Comparison of ENCODE assay signal across 8 mouse cellular contexts in genomic region chr11:3453467-3453866, GRCm38 (mm10). TPM values are rescaled to one million over a fixed set of nuclear protein-coding genes. Genes with fewer than 3 reads are reported as not detected.
DNase-seq lines count a peak whose midpoint lies in the region; ATAC-seq and TF ChIP-seq lines count a peak whose summit lies in the region.

No protein-coding gene starts in this region.

- peak overlapping the region; percentile 67 for H3K4me2 ChIP-seq in heart, embryonic 11.5 days
- peak overlapping the region; percentile 81 for H3K4me2 ChIP-seq in heart, embryonic 15.5 days
- H3K4me2 ChIP-seq in limb, embryonic 12.5 days = peak overlapping the region; percentile 71
- H3K4me2 ChIP-seq in neural tube, embryonic 14.5 days (ENCODE audit: low read depth, low read length) = peak overlapping the region; percentile 75

- no peak for TF ChIP-seq CTCF in bone marrow macrophage, adult 2 months (IDR thresholded peaks at IDR 0.05; ENCODE audit: low read depth, low read length)

- intact Hi-C loops in heart, postnatal 14 days (cut with DNase I) = loop anchor here (2.0 to 5.0 kb wide), 3 partner anchors 46 to 116 kb away; partner anchors contain the start of gene Limk2

- peaks cover 12% of the 10 kb centered on the region; the same call in 1 of the 2 replicates for H3K4me1 ChIP-seq in heart, embryonic 11.5 days (ENCODE audit: control insufficient read depth, insufficient read depth, low read length)
- peaks cover 14% of the 10 kb centered on the region for H3K4me1 ChIP-seq in bone marrow macrophage, adult 2 months (ENCODE audit: control insufficient read depth, insufficient read depth, low read length)
- peaks cover 18% of the 10 kb centered on the region for H3K4me1 ChIP-seq in heart, embryonic 15.5 days (replicated peaks)
- H3K4me1 ChIP-seq in limb, embryonic 12.5 days (replicated peaks) = peaks cover 18% of the 10 kb centered on the region
- H3K4me1 ChIP-seq in neural tube, embryonic 14.5 days (ENCODE audit: control insufficient read depth, insufficient read depth, low read length) = peaks cover 22% of the 10 kb centered on the region

- no peak for TF ChIP-seq POLR2A in bone marrow macrophage, adult 2 months (IDR thresholded peaks at IDR 0.05; ENCODE audit: borderline replicate concordance, low read depth, low read length)

- H3K27ac ChIP-seq in heart, embryonic 11.5 days (ENCODE audit: low read depth, low read length) = no peak overlapping the region
- no peak overlapping the region for H3K27ac ChIP-seq in bone marrow macrophage, adult 2 months (ENCODE audit: insufficient read depth, low read depth, low read length)
- no peak overlapping the region for H3K27ac ChIP-seq in heart, embryonic 15.5 days
- H3K27ac ChIP-seq in limb, embryonic 12.5 days = no peak overlapping the region
- no peak overlapping the region for H3K27ac ChIP-seq in neural tube, embryonic 14.5 days (ENCODE audit: low read depth, low read length)

- no peak for ATAC-seq in heart, embryonic 11.5 days (replicated peaks; ENCODE audit: insufficient number of reproducible peaks, low FRiP score, low TSS enrichment)
- ATAC-seq in heart, embryonic 15.5 days (replicated peaks; ENCODE audit: insufficient number of reproducible peaks, insufficient read depth, low FRiP score, low read depth) = no peak
- no peak for ATAC-seq in limb, embryonic 12.5 days (ENCODE audit: insufficient number of reproducible peaks, insufficient read depth, low FRiP score, low TSS enrichment, low read depth)
- ATAC-seq in neural tube, embryonic 14.5 days (ENCODE audit: low read depth) = no peak

- no peak for DNase-seq in heart, postnatal 14 days
- DNase-seq in adrenal gland, postnatal 36 days = no peak
- DNase-seq in urinary bladder, postnatal 25 days (ENCODE audit: low spot score) = no peak

- WGBS in heart, embryonic 11.5 days (ENCODE audit: insufficient replicate concordance) = 61% methylated on average over 6 of the region's 6 CpGs
- 60% methylated on average over 6 of the region's 6 CpGs for WGBS in heart, embryonic 15.5 days
- WGBS in limb, embryonic 12.5 days = 80% methylated on average over 6 of the region's 6 CpGs
- 76% methylated on average over 6 of the region's 6 CpGs for whole genome bisulfite sequencing in neural tube, embryonic 14.5 days

- peak overlapping the region; percentile 85; the same call in 1 of the 2 replicates for H3K4me3 ChIP-seq in heart, embryonic 11.5 days (ENCODE audit: low read depth, low read length)
- H3K4me3 ChIP-seq in bone marrow macrophage, adult 2 months (ENCODE audit: insufficient read depth, low read length) = peak overlapping the region; percentile 20; the same call in 1 of the 2 replicates
- H3K4me3 ChIP-seq in heart, embryonic 15.5 days = peak overlapping the region; percentile 65
- no peak overlapping the region; the same call in 1 of the 2 replicates for H3K4me3 ChIP-seq in limb, embryonic 12.5 days (replicated peaks)
- peak overlapping the region; percentile 88; the same call in 1 of the 2 replicates for H3K4me3 ChIP-seq in neural tube, embryonic 14.5 days (ENCODE audit: low read depth, low read length)

- H3K9ac ChIP-seq in heart, embryonic 11.5 days (ENCODE audit: low read depth, low read length) = no peak overlapping the region
- 0 out of 2 replicates have a peak overlapping the region, but pooled peaks have one; percentile 22 for H3K9ac ChIP-seq in heart, embryonic 15.5 days
- H3K9ac ChIP-seq in limb, embryonic 12.5 days (replicated peaks) = no peak overlapping the region
- no peak overlapping the region; the same call in 1 of the 2 replicates for H3K9ac ChIP-seq in neural tube, embryonic 14.5 days (replicated peaks; ENCODE audit: low read depth, low read length)

- no peaks in the 10 kb centered on the region for H3K27me3 ChIP-seq in heart, embryonic 11.5 days (ENCODE audit: control insufficient read depth, insufficient read depth, low read length)
- no peaks in the 10 kb centered on the region for H3K27me3 ChIP-seq in heart, embryonic 15.5 days
- no peaks in the 10 kb centered on the region for H3K27me3 ChIP-seq in limb, embryonic 12.5 days
- no peaks in the 10 kb centered on the region for H3K27me3 ChIP-seq in neural tube, embryonic 14.5 days (ENCODE audit: control insufficient read depth, insufficient read depth, low read length)

- H3K9me3 ChIP-seq in heart, embryonic 11.5 days (replicated peaks; ENCODE audit: control insufficient read depth, low read length) = no peaks in the 10 kb centered on the region
- H3K9me3 ChIP-seq in heart, embryonic 15.5 days (replicated peaks) = no peaks in the 10 kb centered on the region
- H3K9me3 ChIP-seq in limb, embryonic 12.5 days = no peaks in the 10 kb centered on the region
- no peaks in the 10 kb centered on the region for H3K9me3 ChIP-seq in neural tube, embryonic 14.5 days (ENCODE audit: control insufficient read depth, low read length)

- no peaks in the 10 kb centered on the region; the same call in 1 of the 2 replicates for H3K36me3 ChIP-seq in heart, embryonic 11.5 days (ENCODE audit: control insufficient read depth, insufficient read depth, low read length)
- H3K36me3 ChIP-seq in heart, embryonic 15.5 days = no peaks in the 10 kb centered on the region
- peaks cover 13% of the 10 kb centered on the region; the same call in 1 of the 2 replicates for H3K36me3 ChIP-seq in limb, embryonic 12.5 days
- H3K36me3 ChIP-seq in neural tube, embryonic 14.5 days (ENCODE audit: control insufficient read depth, insufficient read depth, low read length) = no peaks in the 10 kb centered on the region; the same call in 1 of the 2 replicates

RNA-seq across cellular contexts. Expression of gene Rnf185, which starts 1.3 kb away (rescaled TPM):
- 27.5 and 31.4 TPM in 2 replicates for polyA plus RNA-seq in heart, embryonic 11.5 days (2014; fragmentation: Nextera tagmentation; extraction: Ambion mirVana)
- 10 to 100 TPM; 22.6 to 23.0 TPM for total RNA-seq in heart, postnatal 14 days (2021)
- 22.3 and 24.3 TPM in 2 replicates for polyA plus RNA-seq in bone marrow macrophage, adult 2 months (2012; ENCODE audit: insufficient read depth, insufficient read length, missing spikeins)
- polyA plus RNA-seq in heart, embryonic 15.5 days (2015; fragmentation: Nextera tagmentation; extraction: Ambion mirVana) = 25.9 and 30.2 TPM in 2 replicates
- polyA plus RNA-seq in limb, embryonic 12.5 days (2016; fragmentation: Nextera tagmentation; extraction: Ambion mirVana) = 35.4 and 36.8 TPM in 2 replicates
- polyA plus RNA-seq in neural tube, embryonic 14.5 days (2014; fragmentation: Nextera tagmentation; extraction: Ambion mirVana) = 45.7 and 47.1 TPM in 2 replicates
- 10 to 100 TPM; 30.8 to 42.9 TPM for total RNA-seq in adrenal gland, postnatal 36 days (2021)

RNA-seq across cellular contexts. Expression of gene Pla2g3, which starts 34.6 kb away (rescaled TPM):
- 0.26 and 0.39 TPM in 2 replicates for polyA plus RNA-seq in heart, embryonic 11.5 days (2014; fragmentation: Nextera tagmentation; extraction: Ambion mirVana)
- under 1 TPM; 0.10 to 0.22 TPM for total RNA-seq in heart, postnatal 14 days (2021)
- not detected in 2 replicates for polyA plus RNA-seq in bone marrow macrophage, adult 2 months (2012; ENCODE audit: insufficient read depth, insufficient read length, missing spikeins)
- polyA plus RNA-seq in heart, embryonic 15.5 days (2015; fragmentation: Nextera tagmentation; extraction: Ambion mirVana) = 0.10 and 0.28 TPM in 2 replicates
- polyA plus RNA-seq in limb, embryonic 12.5 days (2016; fragmentation: Nextera tagmentation; extraction: Ambion mirVana) = 0.45 and 0.53 TPM in 2 replicates
- polyA plus RNA-seq in neural tube, embryonic 14.5 days (2014; fragmentation: Nextera tagmentation; extraction: Ambion mirVana) = 0.97 and 2.2 TPM in 2 replicates
- under 1 TPM in 1 of 2 experiments, not detected in 1; 0.20 TPM for total RNA-seq in adrenal gland, postnatal 36 days (2021)

RNA-seq across cellular contexts. Expression of gene Limk2, which starts 44.5 kb away (rescaled TPM):
- polyA plus RNA-seq in heart, embryonic 11.5 days (2014; fragmentation: Nextera tagmentation; extraction: Ambion mirVana) = 61.8 and 72.3 TPM in 2 replicates
- 10 to 100 TPM; 21.6 to 24.9 TPM for total RNA-seq in heart, postnatal 14 days (2021)
- 20.8 and 20.9 TPM in 2 replicates for polyA plus RNA-seq in bone marrow macrophage, adult 2 months (2012; ENCODE audit: insufficient read depth, insufficient read length, missing spikeins)
- 42.3 and 54.6 TPM in 2 replicates for polyA plus RNA-seq in heart, embryonic 15.5 days (2015; fragmentation: Nextera tagmentation; extraction: Ambion mirVana)
- polyA plus RNA-seq in limb, embryonic 12.5 days (2016; fragmentation: Nextera tagmentation; extraction: Ambion mirVana) = 58.5 and 62.3 TPM in 2 replicates
- polyA plus RNA-seq in neural tube, embryonic 14.5 days (2014; fragmentation: Nextera tagmentation; extraction: Ambion mirVana) = 161 and 166 TPM in 2 replicates
- total RNA-seq in adrenal gland, postnatal 36 days (2021) = 10 to 100 TPM; 15.6 to 25.4 TPM

RNA-seq across cellular contexts. Expression of gene Inpp5j, which starts 51.2 kb away (rescaled TPM):
- 6.5 and 7.0 TPM in 2 replicates for polyA plus RNA-seq in heart, embryonic 11.5 days (2014; fragmentation: Nextera tagmentation; extraction: Ambion mirVana)
- 10 to 100 TPM; 18.9 to 21.7 TPM for total RNA-seq in heart, postnatal 14 days (2021)
- polyA plus RNA-seq in bone marrow macrophage, adult 2 months (2012; ENCODE audit: insufficient read depth, insufficient read length, missing spikeins) = 1.1 and 1.2 TPM in 2 replicates
- 9.4 and 11.4 TPM in 2 replicates for polyA plus RNA-seq in heart, embryonic 15.5 days (2015; fragmentation: Nextera tagmentation; extraction: Ambion mirVana)
- polyA plus RNA-seq in limb, embryonic 12.5 days (2016; fragmentation: Nextera tagmentation; extraction: Ambion mirVana) = 0.10 TPM in 1 of 2 replicates, not detected in the other
- 6.0 and 7.2 TPM in 2 replicates for polyA plus RNA-seq in neural tube, embryonic 14.5 days (2014; fragmentation: Nextera tagmentation; extraction: Ambion mirVana)
- total RNA-seq in adrenal gland, postnatal 36 days (2021) = under 1 TPM; 0.66 to 0.76 TPM
